Mouse (Mus musculus) CD4-positive, CD25-positive, alpha-beta regulatory T cell, adult 9 weeks (primary cell): ENCODE data around the gene Cped1. TPM values are rescaled to one million over a fixed set of nuclear protein-coding genes. Genes with fewer than 3 reads are reported as not detected.

Source experiments
- polyA plus RNA-seq: library from polyadenylated mRNA; unstranded; fragments of 100-300 nt; shearing (Covaris generic); gene quantifications from one replicate; pipeline ENCODE4 v1.2.1, GENCODE M21; 2017

Cped1 gene
- not detected for polyA plus RNA-seq

GRCm38 (mm10) chr6:21985732-21986540 is at the start of gene Cped1:
Gene Cped1, plus strand, starts transcription at chr6:21985916.

DNA sequence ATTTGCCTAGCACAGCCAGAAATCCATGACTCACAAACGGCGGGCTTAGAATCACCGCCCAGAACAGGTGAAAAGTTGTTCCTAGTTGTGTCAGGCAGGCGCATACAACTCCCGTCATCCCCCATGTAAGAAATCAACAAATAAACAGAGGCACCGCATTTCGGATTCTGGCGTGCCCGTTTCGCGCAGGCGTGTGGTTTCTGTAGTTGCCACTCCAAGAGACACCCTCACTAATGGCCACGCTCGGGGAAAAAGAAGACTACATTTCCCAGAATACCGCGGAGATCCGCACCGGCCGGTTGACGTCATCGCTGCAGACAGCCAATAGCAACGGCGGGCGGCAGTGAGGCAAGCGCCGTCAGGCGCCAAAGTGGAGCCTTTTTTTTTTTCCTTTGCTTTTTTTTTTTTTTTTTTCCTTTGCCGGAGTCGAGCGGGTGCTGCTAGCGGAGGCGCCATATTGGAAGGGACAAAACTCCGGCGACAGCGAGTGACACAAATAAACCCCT is 36.4 kb upstream of the Cped1 start, which contains the start of gene Ing3:
Ing3 (plus strand) TSS at position 346 of the 506 bp plus-strand sequence.

DNA sequence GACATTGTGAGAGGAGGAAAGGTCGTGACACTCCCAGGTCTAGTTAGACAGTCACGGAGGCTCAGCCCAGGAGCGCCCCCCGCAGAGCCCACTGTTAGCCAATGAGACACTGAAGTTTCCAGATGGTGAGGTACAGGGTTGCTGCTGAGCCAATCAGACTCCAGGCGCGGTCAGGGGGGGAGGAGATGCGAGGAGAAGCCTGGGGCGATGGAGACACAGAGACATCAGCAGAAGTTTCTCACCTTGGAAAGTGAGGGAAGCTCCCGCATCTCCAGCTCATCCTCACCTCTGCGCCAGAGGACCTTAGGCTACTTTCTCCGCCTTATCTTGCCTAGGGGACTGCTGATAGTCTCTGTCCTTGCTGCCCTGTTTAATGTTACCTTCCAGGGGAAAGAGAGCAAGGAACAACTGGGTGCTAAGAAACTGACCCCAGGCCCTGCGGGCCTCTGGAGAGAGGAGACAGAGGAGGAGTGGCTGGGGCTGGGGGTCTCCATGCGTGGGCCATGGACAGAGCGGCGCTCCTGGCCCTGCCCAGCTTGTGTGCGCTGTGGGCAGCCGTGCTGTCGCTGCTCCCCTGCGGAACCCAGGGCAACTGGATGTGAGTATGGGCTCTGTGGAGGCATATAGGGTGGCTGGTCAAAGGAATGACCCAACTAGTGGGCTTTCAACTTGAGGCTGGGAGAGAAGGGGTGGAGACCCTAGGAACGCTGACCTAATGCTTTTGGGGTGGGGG is 302.5 kb downstream of the Cped1 start, which contains the start of gene Wnt16:
Wnt16 (plus strand) TSS at position 224 of the 733 bp plus-strand sequence.

Other genes with a start within 250 kb of the Cped1 start
- not detected for gene Tspan12, start 133.4 kb upstream of the Cped1 start, polyA plus RNA-seq
- gene Ing3, start 36.3 kb upstream of the Cped1 start, polyA plus RNA-seq, result 37.9 TPM